Mouse (Mus musculus): Measurements from ENCODE around the gene Atp2b4. TPM values are rescaled to one million over a fixed set of nuclear protein-coding genes. Genes with fewer than 3 reads are reported as not detected.
A peak's percentile ranks its signal among the peaks of the same experiment; 100 is the strongest.
"Not testable (repeated sequence)": the region's sequence is repeated elsewhere in the genome, so short reads cannot be mapped to it uniquely, and the experiment has no call there.

Atp2b4 gene
- polyA plus RNA-seq, 1 experiment: 63.6 TPM

DNA sequence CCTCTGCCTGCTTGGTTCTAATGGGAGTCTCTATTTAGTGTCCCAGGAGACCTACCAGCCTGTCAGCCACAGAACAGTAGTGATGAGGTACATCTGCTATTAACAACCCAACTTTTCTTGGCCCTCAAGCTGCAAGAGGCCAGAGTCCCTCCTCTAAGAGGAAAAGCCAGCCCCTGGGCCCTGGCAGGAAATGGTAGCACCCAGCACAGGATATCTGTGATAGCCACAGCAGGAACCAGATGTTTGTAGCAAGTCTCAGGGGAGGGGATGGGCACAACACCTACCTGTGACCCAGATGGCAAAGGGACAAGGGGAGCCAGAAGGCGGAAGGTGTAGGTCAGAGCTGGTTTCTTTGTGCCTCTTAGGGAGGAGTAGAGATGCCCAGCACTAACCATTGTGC lies 106.0 kb downstream of the Atp2b4 start:
- no peak for DNase-seq (ENCODE audit: low read depth)

DNA sequence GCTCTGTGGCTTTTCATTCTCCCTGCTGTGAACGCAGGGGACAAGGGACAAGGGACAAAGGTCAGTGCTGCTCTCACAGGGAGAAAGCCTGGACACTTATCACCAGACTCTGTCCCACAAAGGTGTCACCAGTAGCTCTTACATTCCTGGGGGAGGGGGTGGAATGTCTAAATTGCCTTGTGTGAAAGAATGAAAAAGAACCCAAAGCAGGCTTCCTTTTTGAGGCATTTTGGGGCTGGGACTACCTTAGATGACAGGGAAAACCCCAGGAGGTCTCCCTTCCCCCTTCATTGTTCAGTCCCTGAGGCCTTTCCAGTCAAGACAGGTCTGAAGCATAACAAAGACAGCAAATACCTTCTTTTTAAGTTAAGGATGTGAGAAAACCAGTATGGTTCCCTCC lies 106.5 kb downstream of the Atp2b4 start:
- DNase-seq (ENCODE audit: low read depth): no peak

- no peak for DNase-seq (ENCODE audit: low read depth)
These were observed 107.2 kb downstream of the Atp2b4 start for GRCm38 (mm10) chr1:133693536-133694114.

DNA sequence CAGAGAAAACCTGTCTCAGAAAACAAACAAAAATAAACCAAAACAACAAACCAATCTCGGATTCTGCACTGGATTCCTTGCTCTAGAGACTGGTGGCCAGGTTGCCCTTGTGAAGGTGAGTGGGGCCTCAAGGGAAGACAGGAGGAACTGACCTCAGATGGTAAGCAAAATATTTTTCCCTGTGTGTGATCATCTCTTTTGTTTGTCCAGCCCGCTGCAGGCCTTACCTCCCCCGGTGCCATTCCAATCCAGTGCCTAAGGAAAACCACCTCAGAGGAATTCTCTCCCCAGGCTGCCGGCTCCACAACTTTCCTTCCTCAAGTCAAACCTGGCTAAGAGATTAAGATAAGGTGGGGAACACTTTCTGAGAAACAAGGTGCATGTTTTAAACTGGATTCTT lies 108.6 kb downstream of the Atp2b4 start:
- DNase-seq (ENCODE audit: low read depth): no peak

DNA sequence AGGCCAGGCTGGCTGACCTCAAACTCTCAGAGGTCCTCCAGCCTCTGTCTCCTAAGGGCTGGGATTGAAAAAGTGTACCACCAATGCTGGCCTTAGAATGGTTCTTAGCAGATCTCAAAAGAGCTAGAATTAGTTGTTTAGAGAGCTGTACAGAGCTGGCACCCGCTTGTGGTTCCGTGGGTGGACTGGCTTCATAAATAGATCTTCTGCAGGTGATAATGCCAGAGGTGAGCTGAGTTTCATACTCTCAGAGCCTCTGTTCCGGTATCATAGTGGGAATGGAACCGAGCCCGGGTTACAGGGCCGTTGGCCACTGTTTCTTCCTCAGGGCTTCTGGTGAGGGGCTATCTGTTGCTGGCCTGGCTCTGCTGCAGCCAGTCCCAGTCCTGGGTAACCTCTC lies 109.8 kb downstream of the Atp2b4 start:
- DNase-seq (ENCODE audit: low read depth): no peak

DNA sequence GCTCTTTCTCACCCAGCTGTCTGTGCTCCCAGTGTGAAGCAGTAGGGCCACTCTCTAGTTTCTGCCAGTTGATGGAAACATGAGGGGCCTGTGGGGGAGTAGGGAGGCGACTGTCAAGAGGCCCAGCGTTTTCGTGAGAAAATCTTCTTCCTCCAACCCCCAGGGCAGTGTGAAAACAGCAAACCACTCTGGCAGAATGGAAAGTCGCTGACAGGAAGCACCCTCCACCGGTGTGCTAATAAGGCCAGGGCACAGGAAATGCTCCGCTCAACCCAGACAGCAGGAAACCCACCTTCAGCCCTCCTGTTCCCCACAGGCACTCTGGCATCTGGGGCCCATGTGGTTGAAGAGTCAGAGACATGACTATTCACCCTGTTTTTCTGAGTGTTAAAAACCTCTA lies 110.9 kb downstream of the Atp2b4 start, which contains the start of gene Lax1:
Gene Lax1 (minus strand): TSS at position 212 of the 400 bp plus-strand sequence.
- DNase-seq (ENCODE audit: low read depth): no peak

DNA sequence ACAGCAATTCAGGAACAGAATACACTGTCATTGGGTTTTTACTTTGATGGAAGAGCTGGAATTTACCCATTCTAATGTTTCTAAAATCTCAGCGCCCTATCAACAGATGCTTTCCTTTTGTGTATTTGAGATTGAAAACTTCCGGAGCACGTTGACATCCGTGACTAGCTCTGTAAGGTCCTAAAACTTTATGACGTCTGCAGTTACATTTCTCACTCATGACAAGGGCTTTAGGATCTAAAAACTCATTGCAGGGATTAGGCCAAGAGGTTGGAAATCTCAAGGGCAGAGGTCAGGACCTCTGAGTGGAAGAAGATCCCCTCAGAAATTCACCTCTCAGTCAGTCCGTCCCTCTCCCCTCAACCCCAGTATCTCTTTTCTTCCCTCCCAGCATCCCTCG lies 112.5 kb downstream of the Atp2b4 start:
- DNase-seq (ENCODE audit: low read depth): no peak

DNA sequence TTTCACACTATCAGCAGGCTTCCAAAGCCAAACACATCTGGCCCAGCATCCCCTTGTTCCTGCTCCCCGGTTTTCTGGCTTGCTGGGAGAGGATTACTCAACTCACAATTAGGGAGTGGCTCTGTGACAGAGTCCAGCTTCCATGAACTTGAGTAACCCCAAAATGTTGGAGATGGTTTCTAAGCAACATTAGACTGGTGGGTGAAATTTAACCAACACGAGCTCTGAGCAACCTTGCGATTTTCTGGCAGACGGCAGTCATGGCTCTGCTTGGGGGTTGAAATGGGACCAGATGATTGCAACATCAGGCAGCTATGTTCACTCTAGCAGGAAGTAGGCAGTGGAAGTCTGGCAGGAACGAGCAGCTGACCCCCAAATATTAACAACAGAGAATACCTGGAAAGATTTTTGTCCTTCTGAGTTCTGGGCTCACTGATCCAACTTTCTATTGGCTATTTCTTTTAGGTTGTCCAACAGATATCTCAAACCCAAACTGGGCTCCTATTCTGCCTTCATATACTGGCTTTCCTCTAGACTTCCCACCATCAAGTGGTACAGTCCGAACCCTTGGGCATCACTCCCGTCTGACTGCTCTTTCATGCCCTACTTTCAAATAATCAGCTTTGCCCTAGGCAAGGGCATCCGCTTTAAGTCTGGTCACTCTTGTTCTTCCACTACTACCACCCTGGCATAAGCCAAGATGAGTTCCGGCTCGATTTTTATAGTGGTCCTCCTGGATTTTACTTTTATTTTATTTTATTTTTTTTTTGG lies 114.9 kb downstream of the Atp2b4 start:
- DNase-seq (ENCODE audit: low read depth): peak; percentile 78

GRCm38 (mm10) chr1:133671801-133672200 lies 129.0 kb downstream of the Atp2b4 start:
- DNase-seq (ENCODE audit: low read depth): no peak

- no peak for DNase-seq (ENCODE audit: low read depth)
These were observed 129.6 kb downstream of the Atp2b4 start for GRCm38 (mm10) chr1:133671266-133671665.

- DNase-seq (ENCODE audit: low read depth): no peak
These were observed 130.1 kb downstream of the Atp2b4 start for GRCm38 (mm10) chr1:133670776-133671175.

DNA sequence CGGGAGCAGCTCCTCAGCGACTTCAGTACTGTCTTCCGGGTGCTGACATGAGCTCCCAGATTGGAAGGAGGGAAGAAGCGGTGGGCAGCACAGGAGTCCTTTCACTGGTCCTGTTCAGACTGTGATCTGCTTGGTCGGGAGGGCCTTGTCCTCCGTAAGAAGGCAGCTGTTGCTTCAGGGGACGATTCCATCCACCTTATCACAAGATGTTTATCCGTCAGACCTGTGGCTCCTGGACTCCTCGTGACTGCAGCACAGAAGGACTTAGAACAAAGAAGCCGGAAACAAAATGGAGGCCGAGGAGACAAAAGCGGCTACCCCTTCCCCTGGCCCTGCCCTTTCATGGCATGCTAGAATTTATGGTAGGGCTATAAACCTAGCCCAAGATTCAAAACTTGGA lies 130.7 kb downstream of the Atp2b4 start:
- no peak for DNase-seq (ENCODE audit: low read depth)

DNA sequence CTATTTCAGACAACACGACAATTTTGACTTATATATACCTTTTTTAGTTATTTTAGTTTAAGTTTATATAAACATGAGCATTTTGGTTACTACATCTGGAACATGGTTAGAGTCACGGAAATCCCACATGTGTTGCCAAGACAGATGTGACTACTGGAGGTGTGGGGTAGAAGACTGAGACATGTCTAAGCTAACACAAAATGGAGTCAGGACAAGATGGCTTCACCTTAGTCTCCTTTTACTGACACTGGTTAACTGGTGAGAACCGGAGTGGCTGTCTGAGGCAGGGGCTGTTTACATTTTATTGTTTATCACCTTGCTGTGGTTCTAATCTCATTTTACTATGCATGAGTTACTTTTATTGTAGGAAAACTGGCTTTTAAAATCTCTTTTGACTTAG lies 132.2 kb downstream of the Atp2b4 start:
- no peak for DNase-seq (ENCODE audit: low read depth)

GRCm38 (mm10) chr1:133667721-133668120 lies 133.1 kb downstream of the Atp2b4 start:
- DNase-seq (ENCODE audit: low read depth): no peak

DNA sequence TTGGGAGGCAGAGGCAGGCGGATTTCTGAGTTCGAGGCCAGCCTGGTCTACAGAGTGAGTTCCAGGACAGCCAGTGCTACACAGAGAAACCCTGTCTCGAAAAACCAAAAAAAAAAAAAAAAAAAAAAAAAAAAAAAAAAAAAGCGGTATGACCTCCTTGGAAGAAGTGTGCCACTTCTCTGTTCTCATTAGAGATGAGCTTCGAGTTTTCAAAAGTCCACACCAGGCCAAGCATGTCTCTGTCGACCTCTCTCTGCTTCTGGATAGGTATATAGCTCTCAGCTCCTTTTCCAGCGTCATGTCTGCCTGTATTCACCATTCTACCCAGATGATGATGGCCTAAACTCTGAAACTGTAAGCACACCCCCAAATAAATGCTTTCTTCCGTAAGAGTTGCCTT lies 135.1 kb downstream of the Atp2b4 start:
- DNase-seq (ENCODE audit: low read depth): not testable (repeated sequence)

DNA sequence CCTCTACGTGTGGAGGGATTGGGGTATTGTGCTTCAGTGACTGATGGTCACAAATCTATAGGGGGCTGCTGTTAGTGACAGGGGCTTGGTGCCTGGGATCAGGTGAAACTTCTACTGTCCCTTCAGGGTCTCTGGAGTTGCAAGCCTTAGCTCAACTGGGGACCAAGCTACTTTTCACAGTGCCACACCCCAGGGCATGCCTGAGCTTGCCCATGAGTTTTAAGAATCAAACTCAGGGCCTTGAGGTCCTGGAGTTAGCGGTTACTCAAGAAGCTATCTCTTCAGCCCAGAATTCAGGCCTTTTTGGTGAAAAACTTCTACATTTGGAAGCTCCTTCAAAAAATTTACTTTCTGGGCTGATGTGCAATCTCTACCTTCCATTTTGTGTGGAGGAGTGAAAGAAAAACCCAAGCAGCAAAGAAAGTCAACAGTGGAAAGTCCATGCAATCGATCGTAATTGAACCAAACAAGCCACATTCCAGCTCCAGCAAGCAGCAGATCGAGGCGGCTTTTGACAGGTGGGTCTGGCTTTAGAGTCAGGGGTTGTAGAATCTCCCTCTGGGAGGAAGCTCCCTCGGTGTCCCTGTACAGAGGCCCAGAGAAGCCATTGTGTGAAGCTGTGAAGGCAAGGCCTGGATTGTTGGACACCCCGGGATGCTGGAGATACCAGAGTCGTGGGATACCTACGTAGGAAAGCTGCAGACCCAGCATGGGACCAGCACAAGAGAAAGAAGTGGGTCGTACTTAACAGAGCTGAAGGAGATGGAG lies 136.5 kb downstream of the Atp2b4 start:
- DNase-seq (ENCODE audit: low read depth): no peak

DNA sequence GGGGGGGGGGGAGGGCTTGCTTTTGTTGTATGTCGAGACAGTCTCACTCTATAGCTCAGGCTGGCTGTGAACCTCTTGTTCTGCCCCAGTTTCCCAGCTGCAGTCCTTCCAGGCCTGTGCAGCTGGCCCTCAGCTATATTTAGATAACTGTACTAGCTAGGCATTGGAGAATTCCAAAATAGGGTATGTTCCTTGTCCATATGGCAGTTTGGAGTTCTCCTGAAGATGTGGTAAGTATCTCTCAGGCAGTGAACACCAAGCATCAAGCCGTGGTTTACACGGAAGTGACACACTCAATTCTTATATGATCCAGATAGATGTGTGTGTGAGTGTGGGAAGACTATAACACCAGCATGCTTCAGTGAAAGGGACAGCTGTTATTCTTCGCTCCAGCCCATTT lies 137.4 kb downstream of the Atp2b4 start:
- no peak for DNase-seq (ENCODE audit: low read depth)

DNA sequence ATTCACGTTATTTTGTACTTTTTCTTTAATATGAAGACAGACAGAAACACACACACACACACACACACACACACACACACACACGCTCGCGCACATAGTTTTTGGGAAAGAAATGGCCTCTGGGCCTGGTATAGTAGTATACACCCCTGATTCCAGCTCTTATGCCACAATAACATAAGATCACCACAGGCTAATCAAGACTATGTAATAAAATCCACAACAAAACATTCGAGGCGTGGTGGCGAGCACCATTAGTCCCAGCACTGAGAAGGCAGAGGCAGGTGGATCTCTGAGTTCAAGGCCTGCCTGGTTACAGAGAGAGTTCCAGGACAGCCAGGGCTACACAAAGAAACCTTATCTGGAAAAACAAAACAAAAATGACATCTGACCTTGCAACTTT lies 137.9 kb downstream of the Atp2b4 start:
- no peak for DNase-seq (ENCODE audit: low read depth)

DNA sequence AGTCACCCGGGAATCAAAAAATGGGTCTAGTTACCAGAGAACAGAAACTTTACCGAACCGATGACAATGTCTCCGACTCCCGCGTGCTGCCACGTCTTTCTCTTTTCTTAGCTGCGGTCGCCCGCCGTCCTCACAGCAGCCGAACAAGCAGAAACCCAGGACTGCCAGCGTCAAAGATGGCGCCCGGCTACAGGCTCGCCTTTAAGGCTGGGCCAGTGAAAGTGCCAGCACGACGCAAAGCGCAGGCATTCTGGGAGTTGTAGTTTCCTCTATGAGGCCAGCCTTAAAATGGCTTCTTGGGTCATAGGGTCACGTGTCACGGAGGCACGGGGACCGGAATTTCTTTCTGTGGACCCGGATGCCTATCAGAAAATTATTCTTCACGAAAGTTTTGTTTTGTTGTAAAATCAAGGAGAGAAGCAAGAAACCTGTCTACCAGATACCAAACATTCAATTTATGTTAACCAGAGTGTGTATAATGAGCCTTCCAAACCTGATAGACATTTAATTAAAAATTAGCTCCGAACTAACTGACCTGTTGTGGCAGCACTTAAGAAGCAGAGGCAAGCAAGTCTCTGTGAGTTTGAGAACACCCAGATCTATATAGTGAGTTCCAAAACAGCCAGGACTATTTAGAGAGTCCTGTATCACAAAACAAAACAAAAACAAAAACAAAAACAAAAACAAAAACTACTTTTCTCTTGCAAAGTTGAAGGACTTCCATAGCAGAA lies 139.5 kb downstream of the Atp2b4 start, which contains the start of gene Gm38394:
Gene Gm38394 (minus strand): TSS at position 116 of the 731 bp plus-strand sequence.
- DNase-seq (ENCODE audit: low read depth): peak; percentile 79

GRCm38 (mm10) chr1:133660466-133661202 lies 140.2 kb downstream of the Atp2b4 start, which contains the start of gene Zbed6:
TSS of gene Zbed6 (minus strand) at chr1:133660885.
- DNase-seq (ENCODE audit: low read depth): no peak

- DNase-seq (ENCODE audit: low read depth): no peak
These were observed 142.0 kb downstream of the Atp2b4 start for GRCm38 (mm10) chr1:133658878-133659277.
